Mouse (Mus musculus) limb, embryonic 11.5 days (tissue): ENCODE data around the gene Hist1h1d. TPM values are rescaled to one million over a fixed set of nuclear protein-coding genes. Genes with fewer than 3 reads are reported as not detected.

Source experiments
- ATAC-seq: fragments of 200-750 bp; cut with Nextera tagmentation; 2 replicates; pipeline ENCODE4 v1.8.0; 2017; ENCODE audit warnings: low read depth; ENCODE audit not compliant: insufficient number of reproducible peaks, low FRiP score, low TSS enrichment
- DNase-seq: peaks from one replicate; pipeline ENCODE4 v3.0.0-alpha.2; 2015; ENCODE audit warnings: low spot score
- H3K27ac ChIP-seq: fragments of 300-500 bp; sonication (generic); replicated peaks from 2 replicates; pipeline ENCODE4 v1.5.1; 2014; ENCODE audit warnings: low read depth, mild to moderate bottlenecking, low read length
- H3K27me3 ChIP-seq: fragments of 300-500 bp; sonication (generic); 2 replicates; pipeline ENCODE4 v1.6.1; 2014; ENCODE audit warnings: mild to moderate bottlenecking, low read length, mixed read lengths; ENCODE audit not compliant: control insufficient read depth, insufficient read depth
- H3K36me3 ChIP-seq: fragments of 300-500 bp; sonication (generic); 2 replicates; pipeline ENCODE4 v1.6.1; 2014; ENCODE audit warnings: mild to moderate bottlenecking, low read length, moderate library complexity, mixed read lengths; ENCODE audit not compliant: control insufficient read depth, insufficient read depth
- H3K4me1 ChIP-seq: fragments of 300-500 bp; sonication (generic); 2 replicates; pipeline ENCODE4 v1.6.1; 2014; ENCODE audit warnings: low read length, mixed read lengths; ENCODE audit not compliant: control insufficient read depth, insufficient read depth
- H3K4me2 ChIP-seq: fragments of 300-500 bp; sonication (generic); 2 replicates; pipeline ENCODE4 v1.6.1; 2014; ENCODE audit warnings: low read depth, mild to moderate bottlenecking, moderate library complexity; ENCODE audit not compliant: severe bottlenecking
- H3K4me3 ChIP-seq: fragments of 300-500 bp; sonication (generic); 2 replicates; pipeline ENCODE4 v1.5.1; 2014; ENCODE audit warnings: low read depth, low read length
- H3K9ac ChIP-seq: fragments of 300-500 bp; sonication (generic); 2 replicates; pipeline ENCODE4 v1.6.1; 2014; ENCODE audit warnings: mild to moderate bottlenecking, low read length
- H3K9me3 ChIP-seq: fragments of 300-500 bp; sonication (generic); 2 replicates; pipeline ENCODE4 v1.6.1; 2016; ENCODE audit warnings: low read length; ENCODE audit not compliant: control insufficient read depth
- WGBS: fragments of 180-500 bp; shearing (Covaris S2); extraction: QIAGEN DNeasy Blood & Tissue Kit; methylation state at CpG from one replicate; pipeline ENCODE4 v1.1.7; 2014; 5-methylcytosine and 5-hydroxymethylcytosine counted together
- polyA plus RNA-seq: library from polyadenylated mRNA; unstranded; fragments of >200 nt; fragmentation: Nextera tagmentation; extraction: Ambion mirVana; gene quantifications from 2 replicates; pipeline ENCODE4 v1.2.1, GENCODE M21; 2014

Gene Hist1h1d
- polyA plus RNA-seq, result 0.54 and 0.56 TPM in 2 replicates

- 0 out of 2 replicates have a peak, but pooled peaks cover 2% of the 10 kb centered on the region for H3K4me1 ChIP-seq
- H3K9ac ChIP-seq, result peak within 1 kb of the TSS; percentile 27
- peak within 1 kb of the TSS; percentile 100 for H3K27ac ChIP-seq
- H3K36me3 ChIP-seq, result no peaks in the 10 kb centered on the region
- no peak for DNase-seq
- H3K9me3 ChIP-seq, result no peaks in the 10 kb centered on the region
- H3K27me3 ChIP-seq, result no peaks in the 10 kb centered on the region
- no peak within 1 kb of the TSS; the same call in 1 of the 2 replicates for H3K4me3 ChIP-seq
- H3K4me2 ChIP-seq, result peak within 1 kb of the TSS; percentile 57; the same call in 1 of the 2 replicates
- no peak for ATAC-seq
Measured at GRCm38 (mm10) chr13:23552962-23553361, at the start of gene Hist1h1d. Gene Hist1h1d (plus strand): TSS chr13:23553262.

GRCm38 (mm10) chr13:23503797-23504196 lies 49.3 kb upstream of the Hist1h1d start:
- no peak overlapping the region for H3K9ac ChIP-seq
- ATAC-seq (0 out of 2 replicates have a peak, but pooled peaks have one; percentile 46), DNase-seq (peak; percentile 81)
- no peaks in the 10 kb centered on the region for H3K27me3 ChIP-seq
- H3K36me3 ChIP-seq, result no peaks in the 10 kb centered on the region
- H3K4me3 ChIP-seq, result no peak overlapping the region
- H3K9me3 ChIP-seq, result no peaks in the 10 kb centered on the region
- H3K4me2 ChIP-seq, result no peak overlapping the region; the same call in 1 of the 2 replicates
- peaks cover 8% of the 10 kb centered on the region; the same call in 1 of the 2 replicates for H3K4me1 ChIP-seq
- WGBS, result under 1% methylated on average over 9 of the region's 9 CpGs
- no peak overlapping the region for H3K27ac ChIP-seq

- peaks cover 4% of the 10 kb centered on the region; the same call in 1 of the 2 replicates for H3K4me1 ChIP-seq
- H3K9ac ChIP-seq, result no peak overlapping the region
- ATAC-seq, result no peak
Measured at GRCm38 (mm10) chr13:23505662-23506345, 47.3 kb upstream of the Hist1h1d start.

GRCm38 (mm10) chr13:23506351-23506750 lies 46.7 kb upstream of the Hist1h1d start:
- Histone ChIP-seq H3K4me3 (peak overlapping the region; percentile 9), H3K4me2 (peak overlapping the region; percentile 32), H3K27me3 (no peaks in the 10 kb centered on the region), H3K9me3 (no peaks in the 10 kb centered on the region), H3K4me1 (peaks cover 4% of the 10 kb centered on the region; the same call in 1 of the 2 replicates), H3K9ac (no peak overlapping the region), H3K27ac (no peak overlapping the region), H3K36me3 (no peaks in the 10 kb centered on the region)
- 2% methylated on average over 13 of the region's 13 CpGs for WGBS
- DNase-seq, result peak; percentile 87
- ATAC-seq, result no peak; the same call in 1 of the 2 replicates

More at GRCm38 (mm10) chr13:23505662-23506345, 47.3 kb upstream of the Hist1h1d start:
- WGBS, result 3% methylated on average over 14 of the region's 14 CpGs
- peak overlapping the region; percentile 32 for H3K4me2 ChIP-seq
- no peak overlapping the region for H3K27ac ChIP-seq
- no peaks in the 10 kb centered on the region for H3K27me3 ChIP-seq
- H3K4me3 ChIP-seq, result peak overlapping the region; percentile 9
- H3K36me3 ChIP-seq, result no peaks in the 10 kb centered on the region
- no peaks in the 10 kb centered on the region for H3K9me3 ChIP-seq
- DNase-seq, result peak; percentile 63

GRCm38 (mm10) chr13:23506819-23507515 lies 46.1 kb upstream of the Hist1h1d start:
- Histone ChIP-seq H3K4me2 (peak overlapping the region; percentile 22), H3K27ac (no peak overlapping the region), H3K4me3 (no peak overlapping the region), H3K4me1 (peaks cover 4% of the 10 kb centered on the region; the same call in 1 of the 2 replicates), H3K9ac (no peak overlapping the region), H3K27me3 (no peaks in the 10 kb centered on the region), H3K9me3 (no peaks in the 10 kb centered on the region), H3K36me3 (no peaks in the 10 kb centered on the region)
- ATAC-seq, result no peak
- WGBS, result 10% methylated on average over 14 of the region's 14 CpGs
- DNase-seq, result peak; percentile 58

GRCm38 (mm10) chr13:23510127-23510526 lies 42.9 kb upstream of the Hist1h1d start:
- Histone ChIP-seq H3K4me2 (no peak overlapping the region), H3K27me3 (no peaks in the 10 kb centered on the region), H3K9me3 (no peaks in the 10 kb centered on the region), H3K36me3 (no peaks in the 10 kb centered on the region), H3K4me1 (peaks cover 2% of the 10 kb centered on the region; the same call in 1 of the 2 replicates), H3K4me3 (no peak overlapping the region), H3K9ac (no peak overlapping the region), H3K27ac (no peak overlapping the region)
- WGBS, result 31% methylated on average over 1 of the region's 1 CpGs
- DNase-seq, result no peak
- no peak for ATAC-seq

- Histone ChIP-seq H3K9me3 (no peaks in the 10 kb centered on the region), H3K4me1 (no peaks in the 10 kb centered on the region), H3K27ac (no peak overlapping the region), H3K36me3 (no peaks in the 10 kb centered on the region), H3K9ac (no peak overlapping the region), H3K27me3 (no peaks in the 10 kb centered on the region), H3K4me2 (no peak overlapping the region), H3K4me3 (no peak overlapping the region)
- WGBS, result 89% methylated on average over 1 of the region's 1 CpGs
- DNase-seq, result no peak
- ATAC-seq, result no peak
Measured at GRCm38 (mm10) chr13:23513517-23513916, 39.5 kb upstream of the Hist1h1d start.

GRCm38 (mm10) chr13:23515281-23515680 lies 37.8 kb upstream of the Hist1h1d start:
- 77% methylated on average over 5 of the region's 5 CpGs for WGBS
- Histone ChIP-seq H3K4me3 (no peak overlapping the region), H3K36me3 (no peaks in the 10 kb centered on the region), H3K27ac (no peak overlapping the region), H3K9ac (no peak overlapping the region), H3K27me3 (no peaks in the 10 kb centered on the region), H3K9me3 (no peaks in the 10 kb centered on the region), H3K4me2 (no peak overlapping the region), H3K4me1 (no peaks in the 10 kb centered on the region)
- ATAC-seq (no peak), DNase-seq (no peak)
